Mouse (Mus musculus) liver (tissue): Measurements from ENCODE around the gene Insr.
A peak's percentile ranks its signal among the peaks of the same experiment; 100 is the strongest.
"Not testable (repeated sequence)": the region's sequence is repeated elsewhere in the genome, so short reads cannot be mapped to it uniquely, and the experiment has no call there.

Source experiments
- DNase-seq: peaks from one replicate; pipeline ENCODE4 v3.0.0-alpha.2; 2020; ENCODE audit warnings: mixed read lengths

The Insr gene

GRCm38 (mm10) chr8:3278934-3279720, at the start of gene Insr:
Insr (minus strand) TSS chr8:3279617.
- peak; percentile 95 for DNase-seq

GRCm38 (mm10) chr8:3327538-3328245, 48.3 kb upstream of the Insr start:
- DNase-seq, result no peak

- DNase-seq, result no peak
These were observed 47.6 kb upstream of the Insr start for GRCm38 (mm10) chr8:3327056-3327455.

- no peak for DNase-seq
These were observed 44.8 kb upstream of the Insr start for GRCm38 (mm10) chr8:3324253-3324652.

GRCm38 (mm10) chr8:3319267-3319666, 39.9 kb upstream of the Insr start:
- DNase-seq, result not testable (repeated sequence)

GRCm38 (mm10) chr8:3316585-3316984, 37.2 kb upstream of the Insr start:
- no peak for DNase-seq

GRCm38 (mm10) chr8:3314345-3314744, 34.9 kb upstream of the Insr start:
- DNase-seq, result no peak

GRCm38 (mm10) chr8:3313843-3314242, 34.4 kb upstream of the Insr start:
- DNase-seq, result no peak

- DNase-seq, result not testable (repeated sequence)
These were observed 34.0 kb upstream of the Insr start for GRCm38 (mm10) chr8:3313417-3313816.

GRCm38 (mm10) chr8:3311482-3311881, 32.1 kb upstream of the Insr start:
- DNase-seq, result no peak

GRCm38 (mm10) chr8:3309636-3310035, 30.2 kb upstream of the Insr start:
- no peak for DNase-seq

GRCm38 (mm10) chr8:3308205-3308800, 28.9 kb upstream of the Insr start:
- not testable (repeated sequence) for DNase-seq

GRCm38 (mm10) chr8:3302131-3302530, 22.7 kb upstream of the Insr start:
- DNase-seq, result no peak

- no peak for DNase-seq
These were observed 19.9 kb upstream of the Insr start for GRCm38 (mm10) chr8:3299322-3299721.

- DNase-seq, result no peak
These were observed 6.4 kb upstream of the Insr start for GRCm38 (mm10) chr8:3285824-3286223.

- no peak for DNase-seq
These were observed 5.2 kb upstream of the Insr start for GRCm38 (mm10) chr8:3284656-3285055.

GRCm38 (mm10) chr8:3281296-3281695, 1.9 kb upstream of the Insr start:
- no peak for DNase-seq

- DNase-seq, result peak; percentile 62
These were observed 971 bp upstream of the Insr start for GRCm38 (mm10) chr8:3280266-3280910.

- no peak for DNase-seq
These were observed 282 bp upstream of the Insr start for GRCm38 (mm10) chr8:3279721-3280077.

GRCm38 (mm10) chr8:3278181-3278820, 1.1 kb downstream of the Insr start:
- no peak for DNase-seq

- DNase-seq, result no peak
These were observed 2.2 kb downstream of the Insr start for GRCm38 (mm10) chr8:3277266-3277665.

GRCm38 (mm10) chr8:3276009-3276408, 3.4 kb downstream of the Insr start:
- DNase-seq, result no peak

- DNase-seq, result no peak
These were observed 4.2 kb downstream of the Insr start for GRCm38 (mm10) chr8:3275189-3275588.
